Mouse (Mus musculus) megakaryocyte, embryonic 14.5 days (primary cell): ENCODE data around the gene Slc30a4. TPM values are rescaled to one million over a fixed set of nuclear protein-coding genes. Genes with fewer than 3 reads are reported as not detected.

Experiments used
- H3K27me3 ChIP-seq: replicated peaks from 2 replicates; pipeline ENCODE3; 2012; ENCODE audit warnings: inconsistent platforms
- H3K36me3 ChIP-seq: replicated peaks from 2 replicates; pipeline ENCODE3; 2012; ENCODE audit warnings: low read length, inconsistent platforms, mixed read lengths
- H3K4me1 ChIP-seq: 2 replicates; pipeline ENCODE4 v1.6.1; 2012; ENCODE audit warnings: inconsistent platforms
- H3K4me3 ChIP-seq: replicated peaks from 2 replicates; pipeline ENCODE3; 2012; ENCODE audit warnings: moderate library complexity, mild to moderate bottlenecking, inconsistent platforms
- H3K9me3 ChIP-seq: 2 replicates; pipeline ENCODE4 v1.6.1; 2012; ENCODE audit warnings: inconsistent platforms
- FLI1 ChIP-seq: IDR thresholded peaks from 2 replicates; pipeline ENCODE4 v1.6.1; 2012; ENCODE audit warnings: low read length, inconsistent platforms, mixed read lengths
- GATA1 ChIP-seq: IDR thresholded peaks from 3 replicates; pipeline ENCODE4 v1.6.1; 2012; ENCODE audit warnings: mixed read lengths, low read length, inconsistent platforms, borderline replicate concordance
- polyA plus RNA-seq: library from polyadenylated mRNA; stranded (reverse); fragments of >175 nt; gene quantifications from 2 replicates; pipeline ENCODE4 v1.2.3, GENCODE M21; 2012; ENCODE audit warnings: low replicate concordance; ENCODE audit not compliant: insufficient read depth

The Slc30a4 gene
- polyA plus RNA-seq, 1 experiment, result not detected

- TF ChIP-seq GATA1, result no peak
- TF ChIP-seq FLI1, result no peak
- Histone ChIP-seq H3K9me3 (peaks cover 11% of the 10 kb centered on the region), H3K4me1 (no peaks in the 10 kb centered on the region), H3K4me3 (no peak overlapping the region), H3K36me3 (no peaks in the 10 kb centered on the region), H3K27me3 (no peaks in the 10 kb centered on the region)
Observed at GRCm38 (mm10) chr2:122682520-122682919, 19.9 kb downstream of the Slc30a4 start.

DNA sequence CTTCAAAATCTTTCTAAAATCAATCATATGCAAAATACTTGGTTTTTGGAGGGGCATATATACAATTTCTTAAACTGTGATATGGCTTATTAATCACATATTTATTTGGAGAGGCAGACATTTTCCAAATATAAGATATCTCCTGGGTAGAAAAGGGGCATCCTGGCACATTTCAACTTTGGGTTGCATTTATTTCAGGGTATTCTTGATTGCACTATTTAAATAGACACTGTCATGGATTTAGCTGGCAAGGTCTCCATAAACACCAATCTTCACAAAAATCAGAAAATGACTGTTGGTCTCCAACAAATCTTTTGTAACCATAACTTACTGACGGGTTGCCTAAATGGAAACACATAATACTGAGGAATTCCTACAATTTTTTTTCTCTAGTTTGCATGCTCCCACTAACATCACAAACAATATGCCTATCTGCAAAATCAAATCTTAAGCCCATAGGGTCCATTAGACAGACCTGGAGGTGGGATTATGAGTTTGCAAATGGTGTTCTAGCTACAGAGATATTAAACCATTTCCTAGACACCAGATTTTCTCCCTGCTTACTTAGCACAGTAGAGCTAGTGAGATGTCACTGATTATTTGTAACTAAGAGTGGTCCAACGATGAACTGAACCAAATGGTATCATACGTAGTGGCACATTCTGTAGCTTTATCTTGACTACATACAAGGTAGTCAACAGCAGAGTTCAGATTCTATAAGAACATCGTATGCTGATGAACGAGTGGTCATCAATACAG lies 20.9 kb downstream of the Slc30a4 start:
- peaks cover 11% of the 10 kb centered on the region for H3K9me3 ChIP-seq
- no peak overlapping the region for H3K4me3 ChIP-seq
- TF ChIP-seq GATA1 (no peak), FLI1 (no peak)
- no peaks in the 10 kb centered on the region for H3K36me3 ChIP-seq
- no peaks in the 10 kb centered on the region for H3K27me3 ChIP-seq
- no peaks in the 10 kb centered on the region for H3K4me1 ChIP-seq

GRCm38 (mm10) chr2:122675126-122675525 lies 27.3 kb downstream of the Slc30a4 start:
- Histone ChIP-seq H3K27me3 (peaks cover 10% of the 10 kb centered on the region), H3K36me3 (no peaks in the 10 kb centered on the region), H3K9me3 (no peaks in the 10 kb centered on the region), H3K4me1 (peaks cover 11% of the 10 kb centered on the region), H3K4me3 (no peak overlapping the region)
- no peak for TF ChIP-seq FLI1
- no peak for TF ChIP-seq GATA1

DNA sequence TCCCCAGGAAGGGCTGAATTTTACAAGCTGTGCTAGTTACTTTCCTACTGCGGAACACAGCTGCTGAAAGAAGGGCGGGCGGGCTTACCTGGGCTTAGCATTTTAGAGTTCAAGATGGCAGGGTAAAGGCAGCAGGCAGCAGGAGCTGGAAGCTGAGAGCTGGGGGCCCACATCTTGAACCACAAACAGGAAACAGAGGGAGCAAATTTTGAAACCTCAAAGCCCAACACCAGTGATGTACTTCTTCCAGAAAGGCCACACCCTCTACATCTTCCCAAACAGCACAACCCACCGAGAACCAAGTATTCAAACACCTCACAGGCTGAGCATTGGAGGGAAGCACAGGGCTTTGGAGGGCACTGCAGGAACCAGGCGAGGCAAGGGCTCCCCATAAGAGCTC lies 29.6 kb downstream of the Slc30a4 start:
- H3K36me3 ChIP-seq, result no peaks in the 10 kb centered on the region
- H3K9me3 ChIP-seq, result no peaks in the 10 kb centered on the region
- H3K4me3 ChIP-seq, result peak overlapping the region; percentile 4
- TF ChIP-seq GATA1 (no peak), FLI1 (no peak)
- H3K4me1 ChIP-seq, result peaks cover 11% of the 10 kb centered on the region
- peaks cover 10% of the 10 kb centered on the region for H3K27me3 ChIP-seq

DNA sequence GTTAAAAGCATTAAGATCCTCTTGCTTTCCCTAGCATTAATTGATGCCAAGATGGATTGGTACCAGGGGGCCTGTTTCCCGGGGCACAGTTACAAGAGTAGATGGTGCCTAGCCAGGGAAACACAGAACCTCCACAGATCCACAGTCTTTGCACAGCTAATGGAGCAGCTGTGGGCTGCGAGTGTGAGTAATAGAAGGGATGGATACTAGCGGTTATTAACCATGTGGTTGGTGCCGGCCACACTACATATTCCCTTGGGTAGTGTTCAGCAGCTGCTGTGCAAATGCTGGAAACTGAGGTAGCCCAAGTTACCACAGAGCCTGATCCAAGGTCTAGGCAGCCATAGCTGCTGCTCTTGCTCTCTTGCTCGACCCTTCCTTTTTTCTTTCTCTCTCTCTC lies 30.7 kb downstream of the Slc30a4 start:
- no peaks in the 10 kb centered on the region for H3K9me3 ChIP-seq
- no peaks in the 10 kb centered on the region for H3K36me3 ChIP-seq
- peaks cover 16% of the 10 kb centered on the region for H3K27me3 ChIP-seq
- no peak overlapping the region for H3K4me3 ChIP-seq
- H3K4me1 ChIP-seq, result peaks cover 11% of the 10 kb centered on the region
- TF ChIP-seq GATA1 (no peak), FLI1 (no peak)

- H3K9me3 ChIP-seq, result no peaks in the 10 kb centered on the region
- H3K36me3 ChIP-seq, result no peaks in the 10 kb centered on the region
- H3K27me3 ChIP-seq, result peaks cover 16% of the 10 kb centered on the region
- TF ChIP-seq GATA1 (no peak), FLI1 (no peak)
- H3K4me1 ChIP-seq, result peaks cover 13% of the 10 kb centered on the region
- H3K4me3 ChIP-seq, result no peak overlapping the region
Observed at GRCm38 (mm10) chr2:122667856-122668255, 34.6 kb downstream of the Slc30a4 start.

DNA sequence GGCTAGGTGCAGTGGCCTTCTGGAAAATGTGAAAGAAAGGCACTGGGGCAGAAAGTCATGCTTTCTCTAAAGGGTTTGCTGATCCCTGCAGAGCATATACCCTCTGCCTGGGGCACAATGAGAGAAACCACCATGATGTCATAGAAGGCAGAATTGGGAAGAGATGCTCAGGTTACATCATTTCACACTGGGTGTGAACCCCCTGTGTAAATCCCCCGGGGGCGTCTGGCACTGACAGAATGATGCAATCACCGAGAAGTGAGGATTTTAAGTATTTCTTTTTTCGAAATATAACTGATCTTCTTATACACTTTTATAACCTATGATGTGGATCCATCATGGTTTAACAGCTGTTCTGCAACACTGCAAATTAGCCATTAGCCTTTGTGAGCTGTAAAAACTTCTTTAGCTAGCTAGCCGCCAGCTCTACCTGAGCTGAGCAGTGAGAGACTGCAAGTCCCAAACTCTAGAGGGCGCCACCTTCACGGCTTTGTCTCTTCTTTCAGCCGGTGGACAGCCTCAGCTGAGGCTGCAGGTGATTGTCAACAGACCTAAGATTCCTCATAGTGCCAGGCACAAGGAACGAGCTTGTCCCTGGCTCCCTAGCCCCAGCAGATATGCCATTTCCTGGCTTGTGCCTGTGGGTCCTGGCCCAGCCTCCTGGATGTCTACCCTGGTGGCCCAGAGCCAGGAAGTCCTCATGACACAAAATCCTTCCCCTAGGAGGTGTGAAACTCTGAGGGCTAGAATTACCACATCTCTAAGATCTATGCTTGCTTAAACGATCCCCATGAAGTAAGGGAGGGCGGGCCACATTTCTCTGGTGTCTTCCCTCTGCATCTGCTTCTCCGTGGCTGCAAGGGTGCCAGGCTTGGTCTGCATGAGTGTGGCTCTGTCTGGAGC lies 36.2 kb downstream of the Slc30a4 start:
- TF ChIP-seq FLI1 (no peak), GATA1 (no peak)
- Histone ChIP-seq H3K36me3 (no peaks in the 10 kb centered on the region), H3K4me3 (no peak overlapping the region)

DNA sequence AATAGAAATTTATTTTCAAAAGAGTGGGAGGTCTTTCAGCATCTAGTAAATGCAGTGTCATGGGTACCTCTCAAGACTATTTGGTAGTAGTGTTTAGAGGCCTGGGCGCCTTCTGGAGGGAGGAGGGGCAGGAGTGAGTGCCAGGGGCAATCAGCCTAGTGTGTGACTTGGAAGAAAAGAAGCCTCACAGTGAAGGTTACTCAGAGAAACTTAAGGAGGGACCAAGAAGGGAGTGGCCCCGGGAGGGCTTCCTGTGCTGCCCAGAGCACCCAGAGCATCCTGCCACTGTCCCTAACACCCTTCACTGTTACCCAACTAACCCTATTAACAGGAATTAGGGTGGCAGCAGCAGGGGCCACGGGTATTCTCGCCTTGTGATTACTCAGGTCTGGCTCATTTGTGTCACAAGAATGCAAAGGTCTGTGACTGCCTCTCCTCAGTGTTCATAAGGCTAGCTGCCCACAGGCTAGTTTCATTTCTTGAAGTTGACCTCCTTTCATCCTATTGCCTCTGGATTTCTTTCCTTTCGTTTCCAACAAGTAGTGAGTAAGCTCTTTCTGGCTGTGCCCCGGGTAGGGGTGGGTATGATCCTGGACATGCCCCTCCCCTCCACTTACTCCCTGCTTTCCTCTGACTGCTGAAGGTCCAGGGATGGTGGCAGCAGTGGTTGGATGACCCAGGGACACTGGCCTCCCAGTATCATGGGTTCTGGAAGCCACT lies 37.0 kb downstream of the Slc30a4 start:
- Histone ChIP-seq H3K27me3 (peaks cover 10% of the 10 kb centered on the region), H3K36me3 (no peaks in the 10 kb centered on the region), H3K9me3 (no peaks in the 10 kb centered on the region), H3K4me3 (peak overlapping the region; percentile 47), H3K4me1 (peaks cover 8% of the 10 kb centered on the region)
- TF ChIP-seq GATA1 (no peak), FLI1 (no peak)

More for the DNA sequence above, 36.2 kb downstream of the Slc30a4 start:
- H3K27me3 ChIP-seq, result peaks cover 12% of the 10 kb centered on the region
- H3K9me3 ChIP-seq, result no peaks in the 10 kb centered on the region
- H3K4me1 ChIP-seq, result peaks cover 8% of the 10 kb centered on the region

DNA sequence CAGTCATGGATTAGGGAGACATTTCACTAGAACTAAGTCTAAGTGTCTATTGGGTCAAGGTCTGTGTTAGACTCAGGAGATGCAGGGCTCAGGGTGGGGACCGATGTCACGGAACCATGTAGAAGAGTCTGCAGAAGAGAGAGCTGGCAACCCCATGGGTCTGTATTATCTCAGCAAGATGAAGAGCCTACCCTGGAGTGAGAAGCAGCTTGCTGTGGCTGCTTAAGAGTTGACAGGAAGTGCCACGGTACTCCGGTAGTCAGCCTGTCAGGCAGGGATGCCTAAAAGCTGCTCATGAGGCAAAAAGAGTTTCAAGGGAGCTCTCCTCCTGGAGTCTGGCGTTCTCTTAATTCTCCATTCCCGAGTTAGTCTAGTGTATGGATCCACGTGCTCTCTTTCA lies 42.6 kb downstream of the Slc30a4 start:
- TF ChIP-seq FLI1 (no peak), GATA1 (no peak)
- Histone ChIP-seq H3K36me3 (no peaks in the 10 kb centered on the region), H3K4me3 (no peak overlapping the region), H3K9me3 (peaks cover 14% of the 10 kb centered on the region), H3K4me1 (no peaks in the 10 kb centered on the region), H3K27me3 (peaks cover 1% of the 10 kb centered on the region)
